In the genomic region with DNA sequence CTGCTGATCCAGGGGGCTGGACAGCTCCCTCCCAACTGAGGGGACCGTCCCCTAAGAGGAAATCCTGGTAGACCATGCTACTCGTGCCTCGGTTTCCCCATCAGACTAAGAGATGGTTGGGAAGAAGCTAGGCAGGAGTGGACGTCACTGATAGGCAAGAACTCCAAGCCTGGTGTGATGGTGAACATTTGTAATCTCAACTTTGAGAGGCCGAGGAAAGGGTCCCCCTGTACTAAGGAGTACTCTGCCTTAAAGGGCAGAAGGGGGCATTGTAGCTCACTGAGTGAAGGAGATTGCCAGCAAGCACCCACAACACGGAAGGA, we compare ENCODE assay signal across 1 mouse cellular context.
TF ChIP-seq lines count a peak whose summit lies in the region.

No protein-coding gene starts in this region.

TF ChIP-seq in CH12.LX, 34 proteins besides CTCF, POLR2A, EP300 and RAD21:
- TF ChIP-seq JUN (IDR thresholded peaks at IDR 0.05; ENCODE audit: insufficient read depth, low read depth, low read length) (no peak), BHLHE40 (IDR thresholded peaks at IDR 0.05; ENCODE audit: low read depth, low read length) (no peak), SMC3 (IDR thresholded peaks at IDR 0.05; ENCODE audit: low read depth, low read length) (peak; percentile 31), KAT2A (IDR thresholded peaks at IDR 0.05; ENCODE audit: insufficient replicate concordance, low read length) (no peak), E2F4 (IDR thresholded peaks at IDR 0.05; ENCODE audit: insufficient replicate concordance, low read depth, low read length) (no peak), ELF1 (IDR thresholded peaks at IDR 0.05; ENCODE audit: low read depth, low read length) (0 out of 2 replicates have a peak, but pooled peaks have one; percentile 17), SIN3A (IDR thresholded peaks at IDR 0.05; ENCODE audit: low read length) (no peak)
